Mouse (Mus musculus) brown adipose tissue, adult 24 weeks (tissue): Measurements from ENCODE around the gene Olfr1347. TPM values are rescaled to one million over a fixed set of nuclear protein-coding genes. Genes with fewer than 3 reads are reported as not detected.

ENCODE experiments used
- polyA plus RNA-seq: library from polyadenylated mRNA; stranded (reverse); fragments of >200 nt; gene quantifications from 2 replicates; pipeline ENCODE4 v1.2.4, GENCODE M21; 2012; ENCODE audit not compliant: missing spikeins, insufficient read depth, insufficient read length

Olfr1347 gene
- polyA plus RNA-seq, 1 experiment, result not detected

Other genes starting within 250 kb of the Olfr1347 start
- not detected in 2 replicates for gene Epp13, start 247.0 kb downstream of the Olfr1347 start, polyA plus RNA-seq
- 3.4 and 4.6 TPM in 2 replicates for gene Zfp667, start 213.2 kb downstream of the Olfr1347 start, polyA plus RNA-seq
- gene Zfp583, start 168.5 kb downstream of the Olfr1347 start, polyA plus RNA-seq, result 2.3 and 5.4 TPM in 2 replicates
- gene Gm3854, start 156.0 kb downstream of the Olfr1347 start, polyA plus RNA-seq, result 0.36 TPM in 1 of 2 replicates, not detected in the other
- 1.9 and 2.0 TPM in 2 replicates for gene Zfp78, start 136.5 kb downstream of the Olfr1347 start, polyA plus RNA-seq
- gene Zfp28, start 116.5 kb downstream of the Olfr1347 start, polyA plus RNA-seq, result 1.8 and 3.6 TPM in 2 replicates
- gene Smim17, start 101.0 kb downstream of the Olfr1347 start, polyA plus RNA-seq, result not detected in 2 replicates
- gene Gm20715, start 89.5 kb downstream of the Olfr1347 start, polyA plus RNA-seq, result not detected in 2 replicates
- not detected in 2 replicates for gene Olfr1344, start 61.1 kb downstream of the Olfr1347 start, polyA plus RNA-seq
- gene Olfr1336, start 43.6 kb downstream of the Olfr1347 start, polyA plus RNA-seq, result not detected in 2 replicates
- not detected in 2 replicates for gene Olfr1346, start 32.7 kb downstream of the Olfr1347 start, polyA plus RNA-seq
- gene Olfr5, start 12.8 kb downstream of the Olfr1347 start, polyA plus RNA-seq, result not detected in 2 replicates
- not detected in 2 replicates for gene Olfr1348, start 9.0 kb upstream of the Olfr1347 start, polyA plus RNA-seq
- gene Olfr1349, start 23.2 kb upstream of the Olfr1347 start, polyA plus RNA-seq, result not detected in 2 replicates
- not detected in 2 replicates for gene Olfr1350, start 65.1 kb upstream of the Olfr1347 start, polyA plus RNA-seq
- gene Zim1, start 196.7 kb upstream of the Olfr1347 start, polyA plus RNA-seq, result 0.52 TPM in 1 of 2 replicates, not detected in the other
- 3.5 and 8.2 TPM in 2 replicates for gene Peg3, start 230.7 kb upstream of the Olfr1347 start, polyA plus RNA-seq
- gene Usp29, start 230.8 kb upstream of the Olfr1347 start, polyA plus RNA-seq, result not detected in 2 replicates